Mouse (Mus musculus): ENCODE measurements around the gene Emilin1.

DNA sequence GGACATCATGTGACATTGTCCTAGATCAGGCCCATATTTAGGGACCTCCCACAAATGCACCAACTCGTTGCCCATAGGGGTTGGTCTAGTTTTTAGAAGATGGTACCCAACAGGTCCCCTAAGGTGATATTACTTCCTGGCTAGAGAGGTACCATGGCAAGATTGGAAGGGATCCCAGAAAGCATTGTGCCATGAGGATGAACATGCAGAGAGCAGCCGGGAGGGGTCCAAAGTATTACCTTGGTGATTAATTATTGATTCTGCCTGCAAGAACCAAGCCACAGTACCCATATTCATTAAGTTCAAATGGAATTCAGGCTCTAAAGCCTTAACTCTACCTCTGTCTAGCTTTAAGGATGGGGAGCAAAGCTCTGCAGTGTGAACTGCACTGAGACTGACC, 12.9 kb downstream of the Emilin1 start:
- no peak for TF ChIP-seq MAX (IDR thresholded peaks at IDR 0.05; ENCODE audit: low read length)
- TF ChIP-seq USF2 (conservative IDR thresholded peaks at IDR 0.05; ENCODE audit: low read depth, low read length): no peak
- no peak for TF ChIP-seq CHD1 (IDR thresholded peaks at IDR 0.05; ENCODE audit: low read depth, low read length)
- no peak for TF ChIP-seq MAFK (IDR thresholded peaks at IDR 0.05; ENCODE audit: insufficient replicate concordance, low read length)

All from CH12.LX (cell line).